Mouse (Mus musculus) lung, embryonic 14.5 days (tissue): ENCODE data around the gene Lrmda. TPM values are rescaled to one million over a fixed set of nuclear protein-coding genes. Genes with fewer than 3 reads are reported as not detected.

Experiments
- ATAC-seq: fragments of 200-750 bp; cut with Nextera tagmentation; 2 replicates; pipeline ENCODE4 v1.8.0; 2017; ENCODE audit warnings: mild to moderate bottlenecking, moderate TSS enrichment, moderate library complexity; ENCODE audit not compliant: insufficient read depth
- DNase-seq: peaks from one replicate; pipeline ENCODE4 v3.0.0-alpha.2; 2015
- H3K27ac ChIP-seq: fragments of 300-500 bp; sonication (generic); 2 replicates; pipeline ENCODE4 v1.5.1; 2014; ENCODE audit warnings: low read depth, mild to moderate bottlenecking, moderate library complexity
- H3K27me3 ChIP-seq: fragments of 300-500 bp; sonication (generic); 2 replicates; pipeline ENCODE4 v1.6.1; 2014; ENCODE audit warnings: low read length, control low read depth; ENCODE audit not compliant: insufficient read depth
- H3K36me3 ChIP-seq: fragments of 300-500 bp; sonication (generic); 2 replicates; pipeline ENCODE4 v1.6.1; 2014; ENCODE audit warnings: control low read depth; ENCODE audit not compliant: insufficient read depth
- H3K4me1 ChIP-seq: fragments of 300-500 bp; sonication (generic); 2 replicates; pipeline ENCODE4 v1.6.1; 2014; ENCODE audit warnings: antibody characterized with exemption, control low read depth; ENCODE audit not compliant: insufficient read depth
- H3K4me2 ChIP-seq: fragments of 300-500 bp; sonication (generic); 2 replicates; pipeline ENCODE4 v1.6.1; 2014; ENCODE audit warnings: mild to moderate bottlenecking
- H3K4me3 ChIP-seq: fragments of 300-500 bp; sonication (generic); 2 replicates; pipeline ENCODE4 v1.5.1; 2014; ENCODE audit warnings: low read depth, low read length
- H3K9ac ChIP-seq: fragments of 300-500 bp; sonication (generic); 2 replicates; pipeline ENCODE4 v1.6.1; 2014
- H3K9me3 ChIP-seq: fragments of 300-500 bp; sonication (generic); 2 replicates; pipeline ENCODE4 v1.6.1; 2016; ENCODE audit warnings: low read depth, low read length, control low read depth
- CTCF ChIP-seq: IDR thresholded peaks from 2 replicates; pipeline ENCODE4 v1.5.1; 2016; ENCODE audit warnings: antibody characterized with exemption, low read depth
- WGBS: fragments of 180-500 bp; shearing (Covaris S2); extraction: QIAGEN DNeasy Blood & Tissue Kit; methylation state at CpG from one replicate; pipeline ENCODE4 v1.1.7; 2014; 5-methylcytosine and 5-hydroxymethylcytosine counted together
- polyA plus RNA-seq: library from polyadenylated mRNA; unstranded; fragments of >200 nt; fragmentation: Nextera tagmentation; extraction: Ambion mirVana; gene quantifications from 2 replicates; pipeline ENCODE4 v1.2.1, GENCODE M21; 2014

Lrmda gene
- polyA plus RNA-seq, 1 experiment from 2014 or later: 1.1 TPM

- Histone ChIP-seq H3K27ac (no peak overlapping the region), H3K27me3 (peaks cover 7% of the 10 kb centered on the region; the same call in 1 of the 2 replicates), H3K9me3 (peaks cover 8% of the 10 kb centered on the region; the same call in 1 of the 2 replicates), H3K36me3 (no peaks in the 10 kb centered on the region), H3K4me1 (no peaks in the 10 kb centered on the region), H3K4me2 (no peak overlapping the region), H3K9ac (no peak overlapping the region), H3K4me3 (no peak overlapping the region)
- TF ChIP-seq CTCF: no peak
- DNase-seq: no peak
- WGBS: 72% methylated on average over 3 of the region's 3 CpGs
- no peak for ATAC-seq
Measured at GRCm38 (mm10) chr14:22083931-22084330, 64.4 kb downstream of the Lrmda start.

- WGBS: 88% methylated on average over 3 of the region's 3 CpGs
- H3K27ac ChIP-seq: no peak overlapping the region
- no peak for ATAC-seq
- no peak for TF ChIP-seq CTCF
- peaks cover 8% of the 10 kb centered on the region; the same call in 1 of the 2 replicates for H3K9me3 ChIP-seq
- peaks cover 11% of the 10 kb centered on the region for H3K4me1 ChIP-seq
- H3K4me3 ChIP-seq: no peak overlapping the region
- no peaks in the 10 kb centered on the region for H3K36me3 ChIP-seq
- H3K27me3 ChIP-seq: peaks cover 7% of the 10 kb centered on the region; the same call in 1 of the 2 replicates
- H3K4me2 ChIP-seq: no peak overlapping the region
- H3K9ac ChIP-seq: no peak overlapping the region
- DNase-seq: no peak
Measured at GRCm38 (mm10) chr14:22085411-22085810, 65.9 kb downstream of the Lrmda start.

GRCm38 (mm10) chr14:22088604-22089003 lies 69.1 kb downstream of the Lrmda start:
- no peak for ATAC-seq
- no peaks in the 10 kb centered on the region for H3K36me3 ChIP-seq

GRCm38 (mm10) chr14:22089331-22089730 lies 69.8 kb downstream of the Lrmda start:
- H3K9me3 ChIP-seq: peaks cover 8% of the 10 kb centered on the region; the same call in 1 of the 2 replicates
- DNase-seq (no peak), ATAC-seq (no peak)
- H3K27me3 ChIP-seq: no peaks in the 10 kb centered on the region
- no peak overlapping the region for H3K9ac ChIP-seq
- H3K4me1 ChIP-seq: peaks cover 36% of the 10 kb centered on the region
- no peak overlapping the region for H3K27ac ChIP-seq
- 47% methylated on average over 7 of the region's 7 CpGs for WGBS
- no peaks in the 10 kb centered on the region for H3K36me3 ChIP-seq
- TF ChIP-seq CTCF: no peak
- no peak overlapping the region for H3K4me2 ChIP-seq
- no peak overlapping the region for H3K4me3 ChIP-seq

More at GRCm38 (mm10) chr14:22088604-22089003, 69.1 kb downstream of the Lrmda start:
- H3K9ac ChIP-seq: no peak overlapping the region
- no peak overlapping the region for H3K4me3 ChIP-seq
- no peaks in the 10 kb centered on the region for H3K27me3 ChIP-seq
- H3K4me1 ChIP-seq: peaks cover 35% of the 10 kb centered on the region
- peaks cover 8% of the 10 kb centered on the region; the same call in 1 of the 2 replicates for H3K9me3 ChIP-seq
- no peak overlapping the region for H3K4me2 ChIP-seq
- no peak overlapping the region for H3K27ac ChIP-seq
- 91% methylated on average over 2 of the region's 2 CpGs for WGBS
- DNase-seq: no peak
- no peak for TF ChIP-seq CTCF

GRCm38 (mm10) chr14:22089866-22090470 lies 70.5 kb downstream of the Lrmda start:
- H3K9ac ChIP-seq: no peak overlapping the region
- H3K27me3 ChIP-seq: no peaks in the 10 kb centered on the region
- H3K4me1 ChIP-seq: peaks cover 41% of the 10 kb centered on the region
- DNase-seq (peak; percentile 61), ATAC-seq (no peak)
- WGBS: 32% methylated on average over 8 of the region's 8 CpGs
- TF ChIP-seq CTCF: no peak
- no peak overlapping the region for H3K4me3 ChIP-seq
- H3K36me3 ChIP-seq: no peaks in the 10 kb centered on the region
- peak overlapping the region; percentile 13; the same call in 1 of the 2 replicates for H3K27ac ChIP-seq
- H3K4me2 ChIP-seq: peak overlapping the region; percentile 23; the same call in 1 of the 2 replicates
- H3K9me3 ChIP-seq: peaks cover 8% of the 10 kb centered on the region; the same call in 1 of the 2 replicates

- Histone ChIP-seq H3K4me3 (no peak overlapping the region), H3K4me2 (peak overlapping the region; percentile 23; the same call in 1 of the 2 replicates), H3K36me3 (no peaks in the 10 kb centered on the region), H3K9me3 (peaks cover 8% of the 10 kb centered on the region; the same call in 1 of the 2 replicates), H3K27ac (peak overlapping the region; percentile 13; the same call in 1 of the 2 replicates), H3K9ac (no peak overlapping the region), H3K4me1 (peaks cover 49% of the 10 kb centered on the region), H3K27me3 (no peaks in the 10 kb centered on the region)
- ATAC-seq (peak; percentile 64), DNase-seq (peak; percentile 85)
- TF ChIP-seq CTCF: no peak
- 9% methylated on average over 5 of the region's 5 CpGs for WGBS
Measured at GRCm38 (mm10) chr14:22090778-22091211, 71.3 kb downstream of the Lrmda start.

- Histone ChIP-seq H3K4me2 (no peak overlapping the region), H3K4me3 (no peak overlapping the region), H3K27me3 (no peaks in the 10 kb centered on the region), H3K36me3 (no peaks in the 10 kb centered on the region), H3K9me3 (peaks cover 8% of the 10 kb centered on the region; the same call in 1 of the 2 replicates), H3K9ac (no peak overlapping the region), H3K27ac (no peak overlapping the region), H3K4me1 (peaks cover 49% of the 10 kb centered on the region)
- ATAC-seq (no peak), DNase-seq (peak; percentile 17)
- 45% methylated on average over 4 of the region's 4 CpGs for WGBS
- no peak for TF ChIP-seq CTCF
Measured at GRCm38 (mm10) chr14:22091306-22091705, 71.8 kb downstream of the Lrmda start.
